Mouse (Mus musculus): ENCODE data around the gene Khdc4.

DNA sequence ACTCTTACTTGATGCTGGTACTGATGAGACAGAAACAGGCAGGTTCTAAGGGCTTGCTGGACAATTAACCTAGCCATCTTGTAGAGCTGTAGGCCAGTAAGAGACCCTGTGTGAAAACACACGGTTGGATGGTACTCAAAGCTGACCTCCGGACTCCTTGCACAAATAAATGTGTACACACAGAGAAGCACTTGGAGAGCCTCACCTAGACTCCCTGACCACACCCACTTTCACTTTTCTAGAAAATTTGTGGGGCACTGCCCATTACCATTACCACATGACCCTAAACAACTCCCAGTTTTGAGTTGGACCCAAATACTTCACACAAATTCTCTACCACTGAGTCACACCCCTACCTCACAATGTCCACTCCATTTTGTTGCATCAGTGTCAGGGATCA is 51.0 kb downstream of the Khdc4 start:
- TF ChIP-seq GATA1 (IDR thresholded peaks at IDR 0.05; ENCODE audit: low read length) (no peak), TAL1 (IDR thresholded peaks at IDR 0.05; ENCODE audit: low read length) (no peak)

Data from erythroblast, embryonic 14.5 days (primary cell).